Mouse (Mus musculus) frontal cortex, postnatal 10 days (tissue): Measurements from ENCODE around the gene Serpinb6a.

ENCODE experiments used
- DNase-seq, 2 experiments: peaks; one replicate each; pipeline ENCODE4 v3.0.0; 2022; ENCODE audit warnings: low spot score in 2 of 2, mixed read lengths in 1 of 2

The Serpinb6a gene

GRCm38 (mm10) chr13:33921041-33921440, 81.6 kb downstream of the Serpinb6a start:
- DNase-seq, result no peak

- no peak for DNase-seq
These were observed 95.8 kb downstream of the Serpinb6a start for GRCm38 (mm10) chr13:33906821-33907220.

DNA sequence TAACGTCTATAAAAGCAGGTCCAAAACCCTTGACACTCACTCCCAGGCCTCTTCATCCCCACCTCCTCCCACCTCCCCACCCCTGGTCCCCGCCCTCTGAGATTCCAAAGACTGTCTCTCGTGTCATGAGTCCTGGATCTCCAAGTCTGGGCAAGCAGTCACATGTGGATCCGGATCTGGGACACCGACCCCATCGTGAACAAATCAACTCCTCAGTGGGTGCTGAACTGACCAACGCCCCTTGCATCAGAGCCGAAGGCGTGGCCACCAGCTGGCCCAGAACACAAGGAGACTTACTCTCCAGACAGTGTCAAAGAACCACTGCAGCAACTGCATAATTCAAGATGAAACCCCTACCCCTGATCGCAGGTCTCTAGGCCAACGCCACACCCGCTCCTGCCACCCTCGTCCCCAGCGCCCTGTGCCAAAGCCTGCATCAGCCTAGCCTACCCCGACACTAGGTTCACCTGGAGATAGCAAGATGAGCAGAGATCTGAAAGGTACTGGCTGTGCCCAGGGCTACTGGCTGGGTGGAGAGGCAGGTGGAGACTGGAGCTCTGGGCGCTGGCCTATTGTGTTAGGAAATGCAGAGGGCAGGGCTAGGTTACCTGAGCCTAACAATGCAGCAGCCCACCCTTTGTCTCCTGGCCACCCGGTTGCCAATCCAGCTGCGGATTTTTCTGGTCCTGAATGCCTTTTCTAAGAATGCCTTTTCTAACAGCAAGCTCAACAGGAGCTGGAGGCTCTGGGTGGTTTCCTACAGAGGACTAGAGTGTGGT, 97.2 kb downstream of the Serpinb6a start, which contains the start of gene Serpinb6c:
Serpinb6c (minus strand) TSS at position 533 of the 779 bp plus-strand sequence.
- no peak for DNase-seq

DNA sequence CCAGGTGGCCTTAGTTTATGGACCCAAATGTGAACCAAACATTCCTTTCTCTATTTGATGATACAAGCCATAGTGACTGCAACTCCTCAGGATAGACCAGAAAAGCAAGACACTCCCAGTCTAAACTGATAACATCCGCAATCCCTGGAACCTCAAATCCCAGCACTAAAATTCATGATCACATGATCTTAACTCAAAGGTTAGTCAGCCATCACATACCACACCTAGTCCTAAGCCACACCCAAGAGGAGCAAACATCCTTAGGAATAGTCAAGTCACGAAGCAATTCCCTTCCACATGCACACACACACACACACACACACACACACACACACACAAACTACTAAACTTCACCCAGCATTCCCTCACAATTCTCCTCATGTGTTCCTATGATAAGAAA, 99.3 kb downstream of the Serpinb6a start:
- DNase-seq, result no peak

DNA sequence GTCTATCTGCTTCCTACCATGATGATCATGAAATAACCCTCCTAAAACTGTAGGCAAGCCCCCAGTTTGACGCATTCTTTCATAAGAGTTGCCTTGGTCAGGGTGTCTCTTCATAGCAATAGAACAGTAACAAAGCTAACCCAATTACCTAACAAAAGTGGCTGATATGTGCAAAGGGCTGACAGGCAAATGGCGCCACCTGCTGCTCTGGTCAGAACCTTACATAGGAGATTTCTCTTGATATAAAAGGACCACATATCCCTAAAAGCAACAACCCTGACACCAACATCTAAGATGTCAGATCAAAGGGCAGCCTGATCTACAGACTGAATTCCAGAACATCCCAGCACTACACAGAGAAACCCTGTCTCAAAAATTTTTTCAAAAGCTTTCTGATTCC, 108.4 kb downstream of the Serpinb6a start:
- DNase-seq, result no peak
